8 mouse cellular contexts compared by ENCODE assay signal in genomic region chr17:35515911-35516640, GRCm38 (mm10). TPM values are rescaled to one million over a fixed set of nuclear protein-coding genes. Genes with fewer than 3 reads are reported as not detected.
DNase-seq lines count a peak whose midpoint lies in the region; ATAC-seq and TF ChIP-seq lines count a peak whose summit lies in the region.

No protein-coding gene starts in this region.

- H3K27me3 ChIP-seq in heart, embryonic 13.5 days (replicated peaks): no peaks in the 10 kb centered on the region
- no peaks in the 10 kb centered on the region for H3K27me3 ChIP-seq in midbrain, embryonic 11.5 days (ENCODE audit: control insufficient read depth, insufficient read depth, low read length)

- H3K4me1 ChIP-seq in bone marrow, adult 2 months (ENCODE audit: control insufficient read depth, insufficient read depth, low read length): no peaks in the 10 kb centered on the region
- H3K4me1 ChIP-seq in heart, embryonic 13.5 days: peaks cover 35% of the 10 kb centered on the region
- H3K4me1 ChIP-seq in midbrain, embryonic 11.5 days (ENCODE audit: control insufficient read depth, insufficient read depth, low read length): peaks cover 23% of the 10 kb centered on the region

- peaks cover 34% of the 10 kb centered on the region for H3K36me3 ChIP-seq in heart, embryonic 13.5 days
- H3K36me3 ChIP-seq in midbrain, embryonic 11.5 days (ENCODE audit: control insufficient read depth, insufficient read depth, low read length): no peaks in the 10 kb centered on the region

- 23% methylated on average over 25 of the region's 25 CpGs for WGBS in bone marrow, adult 2 months
- 8% methylated on average over 25 of the region's 25 CpGs for WGBS in heart, embryonic 13.5 days
- 6% methylated on average over 25 of the region's 25 CpGs for WGBS in midbrain, embryonic 11.5 days

- H3K4me2 ChIP-seq in heart, embryonic 13.5 days: peak overlapping the region; percentile 76
- peak overlapping the region; percentile 78 for H3K4me2 ChIP-seq in midbrain, embryonic 11.5 days

- no peak overlapping the region for H3K27ac ChIP-seq in layer of hippocampus, adult 2 months
- H3K27ac ChIP-seq in bone marrow, adult 2 months (ENCODE audit: control insufficient read depth, insufficient read depth, low read depth, low read length, poor library complexity): peak overlapping the region; percentile 2; the same call in 1 of the 2 replicates
- H3K27ac ChIP-seq in heart, embryonic 13.5 days (replicated peaks): peak overlapping the region; percentile 9; the same call in 1 of the 2 replicates
- no peak overlapping the region for H3K27ac ChIP-seq in midbrain, embryonic 11.5 days (ENCODE audit: low read depth, low read length)

- no peak for DNase-seq in layer of hippocampus, adult 2 months (ENCODE audit: low spot score in 2 of 2)
- no peak for DNase-seq in layer of hippocampus, postnatal 14 days (ENCODE audit: low spot score in 2 of 2)
- peak; percentile 26 to 30 for DNase-seq in left cerebral cortex, postnatal 36 days (ENCODE audit: low spot score in 2 of 2)
- peak; percentile 83 for DNase-seq in midbrain, embryonic 11.5 days (ENCODE audit: low spot score, missing footprints)
- peak; percentile 7 for DNase-seq in yolk sac, embryonic 10.5 days (ENCODE audit: low spot score)
- DNase-seq in natural killer cell, adult 2 months (ENCODE audit: low spot score in 2 of 2): no peak

- no peaks in the 10 kb centered on the region for H3K9me3 ChIP-seq in heart, embryonic 13.5 days
- H3K9me3 ChIP-seq in midbrain, embryonic 11.5 days (ENCODE audit: control insufficient read depth, low read length): no peaks in the 10 kb centered on the region

- ATAC-seq in heart, embryonic 13.5 days (ENCODE audit: extremely low read depth, insufficient number of reproducible peaks, low FRiP score, low TSS enrichment): no peak
- peak; percentile 36; the same call in 1 of the 2 replicates for ATAC-seq in midbrain, embryonic 11.5 days (ENCODE audit: low FRiP score)

- intact Hi-C loops in left cerebral cortex, postnatal 36 days (cut with DNase I): no loop called here

- H3K4me3 ChIP-seq in layer of hippocampus, adult 2 months: peak overlapping the region; percentile 71
- peak overlapping the region; percentile 77 for H3K4me3 ChIP-seq in bone marrow, adult 2 months (replicated peaks; ENCODE audit: control insufficient read depth, low read depth, low read length)
- peak overlapping the region; percentile 67 for H3K4me3 ChIP-seq in heart, embryonic 13.5 days
- H3K4me3 ChIP-seq in midbrain, embryonic 11.5 days (ENCODE audit: low read depth, low read length): peak overlapping the region; percentile 54

- TF ChIP-seq CTCF in layer of hippocampus, adult 2 months (conservative IDR thresholded peaks at IDR 0.05): no peak
- no peak for TF ChIP-seq CTCF in bone marrow, adult 2 months (IDR thresholded peaks at IDR 0.05; ENCODE audit: control insufficient read depth, insufficient read depth, low read length)

- peak overlapping the region; percentile 82 for H3K9ac ChIP-seq in heart, embryonic 13.5 days
- peak overlapping the region; percentile 65 for H3K9ac ChIP-seq in midbrain, embryonic 11.5 days (ENCODE audit: low read length)

- no peak for TF ChIP-seq POLR2A in bone marrow, adult 2 months (IDR thresholded peaks at IDR 0.05; ENCODE audit: borderline replicate concordance, control insufficient read depth, low read depth, low read length)

RNA-seq across cellular contexts. Expression of gene Tcf19, which starts 0.5 kb away (rescaled TPM):
- total RNA-seq in layer of hippocampus, adult 2 months (2021): 1 to 10 TPM; 4.7 to 7.2 TPM
- total RNA-seq in layer of hippocampus, postnatal 14 days (2021): 1 to 10 TPM; 5.3 to 6.5 TPM
- 28.7 and 41.7 TPM in 2 replicates for polyA plus RNA-seq in bone marrow, adult 2 months (2011; ENCODE audit: insufficient read depth, insufficient read length, low replicate concordance, missing spikeins)
- 48.8 and 53.2 TPM in 2 replicates for polyA plus RNA-seq in heart, embryonic 13.5 days (2015; fragmentation: Nextera tagmentation; extraction: Ambion mirVana)
- total RNA-seq in left cerebral cortex, postnatal 36 days (2021): 10 to 100 TPM in 1 of 2 experiments, 1 to 10 TPM in 1; 9.0 to 13.4 TPM
- 56.7 and 57.7 TPM in 2 replicates for polyA plus RNA-seq in midbrain, embryonic 11.5 days (2014; fragmentation: Nextera tagmentation; extraction: Ambion mirVana)

RNA-seq across cellular contexts. Expression of gene Cchcr1, which starts 0.8 kb away (rescaled TPM):
- 10 to 100 TPM; 11.0 to 12.6 TPM for total RNA-seq in layer of hippocampus, adult 2 months (2021)
- total RNA-seq in layer of hippocampus, postnatal 14 days (2021): 1 to 10 TPM; 6.1 to 6.5 TPM
- 15.7 and 31.8 TPM in 2 replicates for polyA plus RNA-seq in bone marrow, adult 2 months (2011; ENCODE audit: insufficient read depth, insufficient read length, low replicate concordance, missing spikeins)
- 12.3 and 14.6 TPM in 2 replicates for polyA plus RNA-seq in heart, embryonic 13.5 days (2015; fragmentation: Nextera tagmentation; extraction: Ambion mirVana)
- total RNA-seq in left cerebral cortex, postnatal 36 days (2021): 10 to 100 TPM; 10.1 to 15.2 TPM
- 8.9 and 10.8 TPM in 2 replicates for polyA plus RNA-seq in midbrain, embryonic 11.5 days (2014; fragmentation: Nextera tagmentation; extraction: Ambion mirVana)

RNA-seq across cellular contexts. Expression of gene Pou5f1, which starts 10.3 kb away (rescaled TPM):
- under 1 TPM in 1 of 2 experiments, not detected in 1; 0.52 TPM for total RNA-seq in layer of hippocampus, adult 2 months (2021)
- total RNA-seq in layer of hippocampus, postnatal 14 days (2021): under 1 TPM in 1 of 2 experiments, not detected in 1; 0.48 TPM
- polyA plus RNA-seq in bone marrow, adult 2 months (2011; ENCODE audit: insufficient read depth, insufficient read length, low replicate concordance, missing spikeins): 102 TPM in 1 of 2 replicates, not detected in the other
- polyA plus RNA-seq in heart, embryonic 13.5 days (2015; fragmentation: Nextera tagmentation; extraction: Ambion mirVana): not detected in 2 replicates
- total RNA-seq in left cerebral cortex, postnatal 36 days (2021): not detected
- polyA plus RNA-seq in midbrain, embryonic 11.5 days (2014; fragmentation: Nextera tagmentation; extraction: Ambion mirVana): not detected in 2 replicates

RNA-seq across cellular contexts. Expression of gene Psors1c2, which starts 16.9 kb away (rescaled TPM):
- 1 to 10 TPM in 1 of 2 experiments, under 1 TPM in 1; 0.59 to 1.1 TPM for total RNA-seq in layer of hippocampus, adult 2 months (2021)
- under 1 TPM in 1 of 2 experiments, not detected in 1; 0.55 TPM for total RNA-seq in layer of hippocampus, postnatal 14 days (2021)
- polyA plus RNA-seq in bone marrow, adult 2 months (2011; ENCODE audit: insufficient read depth, insufficient read length, low replicate concordance, missing spikeins): not detected in 2 replicates
- polyA plus RNA-seq in heart, embryonic 13.5 days (2015; fragmentation: Nextera tagmentation; extraction: Ambion mirVana): 0.90 and 1.5 TPM in 2 replicates
- total RNA-seq in left cerebral cortex, postnatal 36 days (2021): 1 to 10 TPM in 1 of 2 experiments, under 1 TPM in 1; 0.79 to 2.5 TPM
- polyA plus RNA-seq in midbrain, embryonic 11.5 days (2014; fragmentation: Nextera tagmentation; extraction: Ambion mirVana): 0.22 and 0.46 TPM in 2 replicates

RNA-seq across cellular contexts. Expression of gene Cdsn, which starts 35.9 kb away (rescaled TPM):
- under 1 TPM in 1 of 2 experiments, not detected in 1; 0.25 TPM for total RNA-seq in layer of hippocampus, adult 2 months (2021)
- under 1 TPM; 0.14 to 0.44 TPM for total RNA-seq in layer of hippocampus, postnatal 14 days (2021)
- not detected in 2 replicates for polyA plus RNA-seq in bone marrow, adult 2 months (2011; ENCODE audit: insufficient read depth, insufficient read length, low replicate concordance, missing spikeins)
- 0.39 and 0.42 TPM in 2 replicates for polyA plus RNA-seq in heart, embryonic 13.5 days (2015; fragmentation: Nextera tagmentation; extraction: Ambion mirVana)
- total RNA-seq in left cerebral cortex, postnatal 36 days (2021): 1 to 10 TPM; 1.4 to 1.6 TPM
- polyA plus RNA-seq in midbrain, embryonic 11.5 days (2014; fragmentation: Nextera tagmentation; extraction: Ambion mirVana): 0.08 TPM in 1 of 2 replicates, not detected in the other

Comparison
In these comparisons a context has a peak if more than half of its experiments do, and no peak if none do; other contexts are left out.
1. DNase-seq: peak in left cerebral cortex, postnatal 36 days (2 of 2), midbrain, embryonic 11.5 days (single experiment) and yolk sac, embryonic 10.5 days (single experiment); none in layer of hippocampus, adult 2 months (0 of 2), layer of hippocampus, postnatal 14 days (0 of 2) and natural killer cell, adult 2 months (0 of 2).
2. H3K27ac ChIP-seq: peak in bone marrow, adult 2 months (single experiment) and heart, embryonic 13.5 days (single experiment); none in layer of hippocampus, adult 2 months (single experiment) and midbrain, embryonic 11.5 days (single experiment).
3. Peak in every context shown above with its lines, with median percentiles within 50 percentile points of each other: H3K4me3 ChIP-seq.